Mouse (Mus musculus) ES-CJ7 (cell line): Measurements from ENCODE around the gene Sept9.

ENCODE experiments used
- DNase-seq: peaks from one replicate; pipeline ENCODE4 v3.0.0; 2011; ENCODE audit warnings: low read depth, low spot score

The Sept9 gene

GRCm38 (mm10) chr11:117218498-117218897, 19.0 kb downstream of the Sept9 start:
- DNase-seq, result no peak

- no peak for DNase-seq
These were observed 21.3 kb downstream of the Sept9 start for GRCm38 (mm10) chr11:117220777-117221176.

- DNase-seq, result no peak
These were observed 21.7 kb downstream of the Sept9 start for GRCm38 (mm10) chr11:117221182-117221581.

GRCm38 (mm10) chr11:117222899-117223298, 23.4 kb downstream of the Sept9 start:
- DNase-seq, result no peak

GRCm38 (mm10) chr11:117224804-117225203, 25.3 kb downstream of the Sept9 start:
- peak; percentile 66 for DNase-seq

GRCm38 (mm10) chr11:117225531-117226213, 26.2 kb downstream of the Sept9 start:
- peak; percentile 26 for DNase-seq

- DNase-seq, result no peak
These were observed 26.7 kb downstream of the Sept9 start for GRCm38 (mm10) chr11:117226214-117226535.

- no peak for DNase-seq
These were observed 28.7 kb downstream of the Sept9 start for GRCm38 (mm10) chr11:117228139-117228538.

- DNase-seq, result no peak
These were observed 32.1 kb downstream of the Sept9 start for GRCm38 (mm10) chr11:117231551-117231950.

GRCm38 (mm10) chr11:117232032-117232431, 32.6 kb downstream of the Sept9 start:
- no peak for DNase-seq

GRCm38 (mm10) chr11:117232886-117233458, 33.5 kb downstream of the Sept9 start:
- DNase-seq, result no peak

- DNase-seq, result no peak
These were observed 34.4 kb downstream of the Sept9 start for GRCm38 (mm10) chr11:117233818-117234217.

GRCm38 (mm10) chr11:117235086-117235897, 35.8 kb downstream of the Sept9 start:
- no peak for DNase-seq

- DNase-seq, result no peak
These were observed 36.5 kb downstream of the Sept9 start for GRCm38 (mm10) chr11:117235898-117236459.

- peak; percentile 88 for DNase-seq
These were observed 38.7 kb downstream of the Sept9 start for GRCm38 (mm10) chr11:117238169-117238568.

GRCm38 (mm10) chr11:117239617-117240016, 40.2 kb downstream of the Sept9 start:
- no peak for DNase-seq

- no peak for DNase-seq
These were observed 40.9 kb downstream of the Sept9 start for GRCm38 (mm10) chr11:117240322-117240721.

GRCm38 (mm10) chr11:117240861-117241738, 41.6 kb downstream of the Sept9 start:
- DNase-seq, result no peak

- DNase-seq, result no peak
These were observed 43.1 kb downstream of the Sept9 start for GRCm38 (mm10) chr11:117242339-117243084.

- DNase-seq, result peak; percentile 74
These were observed 44.3 kb downstream of the Sept9 start for GRCm38 (mm10) chr11:117243536-117244290.
